Mouse (Mus musculus): ENCODE measurements around the gene Gbp9. TPM values are rescaled to one million over a fixed set of nuclear protein-coding genes. Genes with fewer than 3 reads are reported as not detected.

The Gbp9 gene
- polyA plus RNA-seq, 1 experiment from 2014 or later = 0.74 TPM

- no peak overlapping the region for H3K4me3 ChIP-seq
- WGBS = 88% methylated on average over 2 of the region's 2 CpGs
- H3K27me3 ChIP-seq = no peaks in the 10 kb centered on the region
- no peak overlapping the region for H3K9ac ChIP-seq
- H3K9me3 ChIP-seq (replicated peaks) = no peaks in the 10 kb centered on the region
- H3K4me1 ChIP-seq = no peaks in the 10 kb centered on the region
- H3K4me2 ChIP-seq = no peak overlapping the region
- ATAC-seq = no peak
- no peaks in the 10 kb centered on the region for H3K36me3 ChIP-seq (ENCODE audit: poor library complexity, severe bottlenecking)
- H3K27ac ChIP-seq = no peak overlapping the region
These were observed 107.0 kb downstream of the Gbp9 start for GRCm38 (mm10) chr5:105032362-105032761.

Other genes starting within 250 kb of the Gbp9 start
- gene Abcg3, start 156.8 kb downstream of the Gbp9 start, polyA plus RNA-seq (2015; fragmentation: Nextera tagmentation; extraction: Ambion mirVana) = 0.29 and 0.30 TPM in 2 replicates
- 0.22 and 0.33 TPM in 2 replicates for gene Gbp8, start within 50 bp of the Gbp9 start, polyA plus RNA-seq (2015; fragmentation: Nextera tagmentation; extraction: Ambion mirVana)
- gene Gbp4, start within 50 bp of the Gbp9 start, polyA plus RNA-seq (2015; fragmentation: Nextera tagmentation; extraction: Ambion mirVana) = 0.38 and 0.83 TPM in 2 replicates
- 0.18 and 0.62 TPM in 2 replicates for gene Gbp10, start 100.0 kb upstream of the Gbp9 start, polyA plus RNA-seq (2015; fragmentation: Nextera tagmentation; extraction: Ambion mirVana)
- 0.12 TPM in 1 of 2 replicates, not detected in the other for gene Gm43302, start 154.2 kb upstream of the Gbp9 start, polyA plus RNA-seq (2015; fragmentation: Nextera tagmentation; extraction: Ambion mirVana)
- gene Gbp6, start 154.2 kb upstream of the Gbp9 start, polyA plus RNA-seq (2015; fragmentation: Nextera tagmentation; extraction: Ambion mirVana) = 0.48 and 0.76 TPM in 2 replicates